7 mouse cellular contexts compared by ENCODE assay signal in the genomic region with DNA sequence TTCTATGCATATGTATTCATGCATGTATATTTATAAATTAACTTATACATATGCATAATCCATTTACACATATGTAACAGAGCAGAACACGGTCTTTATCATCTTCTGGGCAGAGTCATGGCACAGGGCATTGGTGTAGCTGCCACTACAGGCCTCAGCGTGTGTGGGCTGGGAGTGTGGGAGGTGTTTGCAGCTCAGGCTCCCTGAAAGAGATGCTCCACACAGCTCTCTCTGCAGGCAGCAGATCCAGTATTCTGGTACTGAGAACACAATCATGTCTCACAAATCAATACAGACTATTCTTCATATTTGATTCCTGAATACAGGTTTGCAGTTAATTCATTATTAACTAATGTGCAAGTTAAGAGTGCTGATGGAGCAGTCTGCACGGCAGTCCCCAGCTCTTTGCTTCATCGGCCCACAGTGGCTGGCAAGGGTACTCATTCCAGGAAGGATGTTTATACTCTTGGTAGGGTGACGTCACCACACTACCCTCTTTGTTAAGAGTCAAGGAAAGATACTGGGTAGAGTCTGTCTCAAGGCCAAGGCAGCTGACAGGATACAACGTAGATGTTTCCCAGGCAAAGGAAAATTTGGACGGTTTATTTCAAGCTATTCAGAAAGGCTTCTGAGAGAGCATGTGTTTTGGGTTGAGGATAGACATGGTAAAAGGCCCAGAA.
A peak's percentile ranks its signal among the peaks of the same experiment; 100 is the strongest.
DNase-seq lines count a peak whose midpoint lies in the region; ATAC-seq lines count a peak whose summit lies in the region.

No protein-coding gene starts in this region.

- peak; percentile 23 to 77 for DNase-seq in layer of hippocampus, adult 18-20 months (ENCODE audit: low spot score in 2 of 2)
- DNase-seq in layer of hippocampus, postnatal 25 days (ENCODE audit: extremely low spot score in 1 of 2, low spot score in 1 of 2), result no peak
- peak; percentile 17 to 30 for DNase-seq in kidney, postnatal 4 days
- DNase-seq in right cerebral cortex, postnatal 14 days, result peak; percentile 25
- DNase-seq in embryo, embryonic 10 days (ENCODE audit: low spot score), result no peak
- DNase-seq in embryo, embryonic 9.5 days (ENCODE audit: extremely low spot score), result no peak

- ATAC-seq in frontal cortex, adult (ENCODE audit: low TSS enrichment), result peak; percentile 74

Comparison
In these comparisons a context has a peak if more than half of its experiments do, and no peak if none do; other contexts are left out.
1. DNase-seq: peak in layer of hippocampus, adult 18-20 months (2 of 2), kidney, postnatal 4 days (2 of 2) and right cerebral cortex, postnatal 14 days (single experiment); none in layer of hippocampus, postnatal 25 days (0 of 2), embryo, embryonic 10 days (single experiment) and embryo, embryonic 9.5 days (single experiment).